Mouse (Mus musculus) myocyte (in vitro differentiated cells): ENCODE measurements around the gene Rac2. TPM values are rescaled to one million over a fixed set of nuclear protein-coding genes. Genes with fewer than 3 reads are reported as not detected.

Experiments used
- H3K27me3 ChIP-seq: one replicate; pipeline ENCODE4 v1.6.1; 2011; ENCODE audit not compliant: control insufficient read depth, insufficient read depth, insufficient read length
- H3K36me3 ChIP-seq: one replicate; pipeline ENCODE4 v1.6.1; 2011; ENCODE audit not compliant: control insufficient read depth, insufficient read depth
- H3K4me2 ChIP-seq: one replicate; pipeline ENCODE4 v1.6.1; 2011; ENCODE audit warnings: low read depth, control low read depth
- H3K4me3 ChIP-seq: one replicate; pipeline ENCODE4 v1.5.1; 2011; ENCODE audit warnings: mild to moderate bottlenecking, control low read depth, moderate library complexity
- H3K79me2 ChIP-seq: one replicate; pipeline ENCODE4 v1.6.1; 2011; ENCODE audit not compliant: control insufficient read depth, insufficient read depth
- H3ac ChIP-seq: one replicate; pipeline ENCODE4 v1.6.1; 2011; ENCODE audit not compliant: control insufficient read depth, insufficient read length
- CEBPB ChIP-seq: IDR thresholded peaks from 2 replicates; pipeline ENCODE4 v1.6.1; 2011; ENCODE audit warnings: mild to moderate bottlenecking, moderate library complexity; ENCODE audit not compliant: poor library complexity, insufficient read depth, severe bottlenecking
- E2F4 ChIP-seq: IDR thresholded peaks from one replicate; pipeline ENCODE4 v1.6.1; 2011; ENCODE audit warnings: mild to moderate bottlenecking, control low read depth, moderate library complexity; ENCODE audit not compliant: insufficient read depth
- MAX ChIP-seq: IDR thresholded peaks from one replicate; pipeline ENCODE4 v1.6.1; 2011; ENCODE audit warnings: low read depth, mild to moderate bottlenecking, control low read depth
- MYOD1 ChIP-seq, 3 experiments: IDR thresholded peaks; one replicate each; pipeline ENCODE4 v1.6.1; 2011; ENCODE audit warnings: control low read depth in 2 of 3, low read depth in 2 of 3, mild to moderate bottlenecking in 2 of 3, moderate library complexity in 1 of 3; ENCODE audit not compliant: insufficient read length in 2 of 3, control insufficient read depth in 1 of 3
- MYOG ChIP-seq, 3 experiments: IDR thresholded peaks; one replicate each; pipeline ENCODE4 v1.6.1; 2011; ENCODE audit warnings: control low read depth in 2 of 3, low read depth in 2 of 3, mild to moderate bottlenecking in 2 of 3; ENCODE audit not compliant: insufficient read length in 2 of 3, control insufficient read depth in 1 of 3, insufficient read depth in 1 of 3
- POLR2A ChIP-seq: IDR thresholded peaks from one replicate; pipeline ENCODE4 v1.6.1; 2011; ENCODE audit warnings: low read depth, mild to moderate bottlenecking, control low read depth, moderate library complexity; ENCODE audit not compliant: insufficient read length
- POLR2AphosphoS2 ChIP-seq: IDR thresholded peaks from one replicate; pipeline ENCODE4 v1.6.1; 2011; ENCODE audit warnings: low read depth, control low read depth; ENCODE audit not compliant: insufficient read length
- REST ChIP-seq: IDR thresholded peaks from one replicate; pipeline ENCODE4 v1.6.1; 2011; ENCODE audit warnings: mild to moderate bottlenecking, control low read depth, moderate library complexity; ENCODE audit not compliant: insufficient read depth, insufficient read length
- SRF ChIP-seq: IDR thresholded peaks from one replicate; pipeline ENCODE4 v1.6.1; 2011; ENCODE audit warnings: low read depth; ENCODE audit not compliant: control insufficient read depth, insufficient read length
- TCF12 ChIP-seq: IDR thresholded peaks from one replicate; pipeline ENCODE4 v1.6.1; 2011; ENCODE audit warnings: mild to moderate bottlenecking, control low read depth; ENCODE audit not compliant: poor library complexity, insufficient read depth, severe bottlenecking
- TCF3 ChIP-seq: IDR thresholded peaks from one replicate; pipeline ENCODE4 v1.6.1; 2011; ENCODE audit warnings: low read depth, control low read depth; ENCODE audit not compliant: insufficient read length
- USF1 ChIP-seq: IDR thresholded peaks from one replicate; pipeline ENCODE4 v1.6.1; 2011; ENCODE audit warnings: low read depth, mild to moderate bottlenecking, control low read depth, moderate library complexity
- polyA plus RNA-seq: library from polyadenylated mRNA; unstranded; fragments of >200 nt; fragmentation: generic; extraction: Trizol; gene quantifications from one replicate; pipeline ENCODE4 v1.2.1, GENCODE M21; 2012; ENCODE audit warnings: missing spikeins

Rac2 gene
- polyA plus RNA-seq = not detected

GRCm38 (mm10) chr15:78572658-78573397 lies at the start of gene Rac2:
Rac2 (minus strand) TSS chr15:78572783.
- Histone ChIP-seq H3K4me3 (no peak within 1 kb of the TSS), H3ac (no peak within 1 kb of the TSS), H3K36me3 (no peaks in the 10 kb centered on the region), H3K27me3 (peaks cover 81% of the 10 kb centered on the region), H3K79me2 (no peaks in the 10 kb centered on the region), H3K4me2 (no peak within 1 kb of the TSS)
- TF ChIP-seq MYOG (IDR thresholded peaks at IDR 0.05; ENCODE audit: control insufficient read depth in 1 of 3, insufficient read depth in 1 of 3, insufficient read length in 2 of 3, low read depth in 2 of 3) (no peak), REST (no peak), MYOD1 (IDR thresholded peaks at IDR 0.05; ENCODE audit: control insufficient read depth in 1 of 3, insufficient read length in 2 of 3, low read depth in 2 of 3) (no peak), CEBPB (no peak), POLR2A (no peak), SRF (no peak), USF1 (no peak), POLR2AphosphoS2 (no peak), TCF12 (no peak), E2F4 (no peak), TCF3 (no peak), MAX (no peak)

GRCm38 (mm10) chr15:78616973-78617372 lies 44.4 kb upstream of the Rac2 start:
- TF ChIP-seq E2F4 = no peak
- no peak for TF ChIP-seq USF1
- TF ChIP-seq REST = no peak
- no peak for TF ChIP-seq MYOD1 (IDR thresholded peaks at IDR 0.05; ENCODE audit: control insufficient read depth in 1 of 3, insufficient read length in 2 of 3, low read depth in 2 of 3)
- no peak for TF ChIP-seq TCF3
- TF ChIP-seq SRF = no peak
- no peak for TF ChIP-seq MAX
- no peak for TF ChIP-seq MYOG (IDR thresholded peaks at IDR 0.05; ENCODE audit: control insufficient read depth in 1 of 3, insufficient read depth in 1 of 3, insufficient read length in 2 of 3, low read depth in 2 of 3)
- no peak for TF ChIP-seq POLR2AphosphoS2
- no peak for TF ChIP-seq TCF12
- no peak for TF ChIP-seq CEBPB
- TF ChIP-seq POLR2A = no peak
- Histone ChIP-seq H3K36me3 (no peaks in the 10 kb centered on the region), H3K27me3 (peaks cover 52% of the 10 kb centered on the region), H3K79me2 (no peaks in the 10 kb centered on the region), H3ac (no peak overlapping the region), H3K4me3 (no peak overlapping the region), H3K4me2 (no peak overlapping the region)

- no peaks in the 10 kb centered on the region for H3K79me2 ChIP-seq
- no peak overlapping the region for H3K4me2 ChIP-seq
- peaks cover 27% of the 10 kb centered on the region for H3K27me3 ChIP-seq
- no peak overlapping the region for H3ac ChIP-seq
- no peaks in the 10 kb centered on the region for H3K36me3 ChIP-seq
- TF ChIP-seq MYOG (IDR thresholded peaks at IDR 0.05; ENCODE audit: control insufficient read depth in 1 of 3, insufficient read depth in 1 of 3, insufficient read length in 2 of 3, low read depth in 2 of 3) (no peak), REST (no peak), E2F4 (no peak), MYOD1 (IDR thresholded peaks at IDR 0.05; ENCODE audit: control insufficient read depth in 1 of 3, insufficient read length in 2 of 3, low read depth in 2 of 3) (no peak), SRF (no peak), POLR2AphosphoS2 (no peak), TCF12 (no peak), CEBPB (no peak), MAX (no peak), POLR2A (no peak), TCF3 (no peak), USF1 (no peak)
- no peak overlapping the region for H3K4me3 ChIP-seq
Observed at GRCm38 (mm10) chr15:78614536-78614935, 42.0 kb upstream of the Rac2 start.

GRCm38 (mm10) chr15:78610705-78611462 lies 38.3 kb upstream of the Rac2 start:
- no peaks in the 10 kb centered on the region for H3K36me3 ChIP-seq
- H3K79me2 ChIP-seq = no peaks in the 10 kb centered on the region
- TF ChIP-seq REST (no peak), TCF3 (no peak), CEBPB (no peak), E2F4 (no peak), MYOD1 (IDR thresholded peaks at IDR 0.05; ENCODE audit: control insufficient read depth in 1 of 3, insufficient read length in 2 of 3, low read depth in 2 of 3) (no peak), USF1 (no peak), SRF (no peak), MYOG (IDR thresholded peaks at IDR 0.05; ENCODE audit: control insufficient read depth in 1 of 3, insufficient read depth in 1 of 3, insufficient read length in 2 of 3, low read depth in 2 of 3) (no peak), POLR2AphosphoS2 (no peak), POLR2A (no peak), TCF12 (no peak), MAX (no peak)
- H3K4me2 ChIP-seq = no peak overlapping the region
- H3K27me3 ChIP-seq = peaks cover 4% of the 10 kb centered on the region
- no peak overlapping the region for H3K4me3 ChIP-seq
- H3ac ChIP-seq = no peak overlapping the region
